Mouse (Mus musculus): ENCODE measurements around the gene Git2. TPM values are rescaled to one million over a fixed set of nuclear protein-coding genes. Genes with fewer than 3 reads are reported as not detected.

Git2 gene
- total RNA-seq, 2 experiments from 2014 or later, result 42.4 to 45.4 TPM

DNA sequence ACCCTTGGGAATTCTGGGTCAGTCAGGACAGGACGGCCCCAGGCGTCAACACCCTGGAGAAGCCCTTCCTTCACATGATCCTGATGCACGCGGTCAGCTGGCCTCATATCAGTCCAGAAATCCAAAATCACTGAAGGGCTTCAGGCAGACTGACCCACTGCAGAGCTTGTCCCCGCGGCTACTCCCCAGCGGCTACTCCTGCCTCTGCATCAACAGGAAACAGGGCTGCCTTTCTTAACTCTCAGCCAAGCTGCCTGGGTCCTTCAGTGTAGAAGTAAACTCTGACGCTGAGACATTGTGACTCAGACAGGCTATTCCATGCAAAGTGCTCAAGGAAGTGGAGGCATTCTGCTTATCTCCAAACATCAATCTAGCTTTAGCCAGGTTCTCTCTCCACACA is 13.3 kb downstream of the Git2 start:
- no peak for DNase-seq

DNA sequence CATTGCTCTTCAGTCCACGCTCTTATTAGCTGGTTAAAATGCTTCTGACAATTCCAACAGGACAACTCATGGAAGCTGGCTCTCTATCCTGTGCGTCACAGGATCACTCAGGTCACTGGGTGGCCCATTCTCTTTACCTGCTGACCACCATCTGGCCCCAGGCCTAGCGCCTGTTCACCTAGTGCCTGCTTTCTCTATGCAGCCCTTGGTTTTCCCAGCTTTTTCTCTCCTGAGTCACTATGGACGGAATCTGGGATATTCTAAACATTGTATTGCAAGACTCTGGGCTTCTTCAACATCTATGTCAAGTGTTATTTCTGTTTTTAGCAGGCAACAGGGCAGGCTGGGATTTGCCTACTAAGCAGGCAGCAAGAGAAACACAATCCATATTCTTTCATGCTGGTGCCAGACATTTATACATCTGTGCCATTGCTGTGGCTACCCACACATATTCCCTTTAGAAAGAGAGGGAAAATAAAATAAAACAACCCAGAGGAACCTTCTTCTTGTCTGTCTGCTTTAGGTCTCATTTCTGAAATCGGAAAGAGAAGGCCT is 15.7 kb downstream of the Git2 start:
- DNase-seq, result no peak

DNA sequence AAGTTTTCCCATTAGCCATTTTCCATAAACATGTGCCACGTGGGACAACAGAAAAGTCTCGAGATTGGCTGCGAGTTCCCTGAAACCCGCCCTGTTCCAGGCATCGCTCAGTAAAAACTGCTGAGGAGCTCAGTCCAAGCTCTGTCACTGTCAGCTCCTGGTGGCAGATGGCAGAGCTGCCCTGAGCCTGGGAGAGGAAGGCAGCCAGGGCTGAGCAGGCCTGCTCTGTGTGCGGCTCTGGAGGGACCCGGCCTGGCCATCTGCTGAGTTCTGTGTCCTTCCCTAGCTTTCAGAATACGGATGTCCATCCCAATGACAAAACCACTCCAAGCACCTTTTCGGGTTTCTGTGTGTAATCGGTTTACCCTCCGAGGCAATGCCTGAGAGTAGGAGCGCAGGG is 21.9 kb downstream of the Git2 start:
- peak; percentile 49 to 54 for DNase-seq

DNA sequence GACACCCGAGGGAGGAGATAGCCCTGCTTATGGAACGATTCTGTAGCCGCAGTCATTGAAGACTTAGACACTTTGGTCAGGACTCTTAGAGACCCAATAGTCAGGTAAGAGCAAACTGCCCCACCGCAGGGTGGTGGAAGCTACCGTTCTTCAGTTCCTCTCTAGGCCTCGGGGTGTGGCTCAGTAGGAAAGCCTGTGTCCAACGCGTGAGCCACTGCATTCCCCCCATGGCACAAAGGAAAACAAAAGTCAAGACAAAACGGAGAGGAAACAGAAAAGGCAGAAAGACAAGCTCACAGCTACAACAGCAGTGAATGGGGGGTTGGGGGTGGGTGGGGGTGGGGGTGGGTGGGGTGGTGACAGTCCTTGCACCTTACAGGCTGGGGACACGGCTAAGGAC is 22.9 kb downstream of the Git2 start:
- DNase-seq, result no peak

DNA sequence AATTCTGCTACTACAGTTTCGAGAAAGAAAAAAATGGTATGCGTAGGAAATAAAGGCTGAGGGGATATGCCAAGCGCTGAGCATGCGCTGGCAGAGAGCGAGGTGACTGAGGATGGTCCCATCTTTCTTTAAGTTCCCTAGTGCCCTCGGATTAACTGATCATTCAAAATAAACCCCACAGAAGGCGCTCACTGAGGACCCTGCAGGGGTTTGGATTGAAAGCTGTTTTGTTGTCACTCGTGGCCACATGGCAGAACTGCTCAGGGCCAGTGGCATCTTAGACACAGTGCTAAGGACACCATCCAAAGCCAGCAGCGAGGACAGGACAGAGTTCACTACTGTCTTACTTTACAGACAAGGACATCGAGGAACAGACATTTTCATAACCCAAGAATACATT is 25.0 kb downstream of the Git2 start:
- DNase-seq, result no peak

DNA sequence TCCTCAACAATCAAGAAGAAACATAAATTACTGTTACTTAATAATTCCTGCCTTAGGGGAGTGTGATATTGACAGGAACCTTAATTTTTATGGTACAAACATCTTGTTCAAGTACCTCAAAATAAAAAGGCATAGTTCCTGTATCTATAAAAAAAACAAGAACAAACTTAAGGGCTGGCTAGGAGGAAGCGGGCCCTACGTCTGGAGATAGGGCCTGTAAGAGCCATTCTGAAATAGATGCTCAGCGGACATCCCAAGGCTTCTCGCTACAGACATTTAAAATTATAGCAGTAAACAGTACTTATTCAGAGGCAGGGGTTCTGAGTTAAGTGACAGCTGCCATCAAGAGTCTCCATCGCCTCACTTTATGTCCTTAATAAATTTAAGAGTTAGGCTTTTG is 27.8 kb downstream of the Git2 start:
- no peak for DNase-seq

DNA sequence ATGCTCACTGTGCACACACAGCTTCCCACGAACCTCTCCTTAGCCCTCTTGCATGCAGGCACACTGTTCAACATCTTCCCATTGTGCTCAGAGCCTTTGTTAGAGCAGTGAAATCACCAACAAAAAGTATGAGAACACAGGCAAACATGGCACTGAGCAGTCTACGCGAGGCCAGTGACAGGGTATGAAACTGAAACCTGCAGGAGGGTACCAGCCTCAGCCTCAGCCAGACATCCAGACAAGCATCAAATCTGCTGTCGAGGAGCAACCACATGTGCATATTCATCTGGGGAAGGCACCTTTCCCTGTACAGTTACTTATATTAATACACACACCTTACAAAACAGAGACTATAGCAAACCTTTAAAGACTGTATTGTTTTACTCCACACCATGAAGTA is 28.4 kb downstream of the Git2 start:
- no peak for DNase-seq

DNA sequence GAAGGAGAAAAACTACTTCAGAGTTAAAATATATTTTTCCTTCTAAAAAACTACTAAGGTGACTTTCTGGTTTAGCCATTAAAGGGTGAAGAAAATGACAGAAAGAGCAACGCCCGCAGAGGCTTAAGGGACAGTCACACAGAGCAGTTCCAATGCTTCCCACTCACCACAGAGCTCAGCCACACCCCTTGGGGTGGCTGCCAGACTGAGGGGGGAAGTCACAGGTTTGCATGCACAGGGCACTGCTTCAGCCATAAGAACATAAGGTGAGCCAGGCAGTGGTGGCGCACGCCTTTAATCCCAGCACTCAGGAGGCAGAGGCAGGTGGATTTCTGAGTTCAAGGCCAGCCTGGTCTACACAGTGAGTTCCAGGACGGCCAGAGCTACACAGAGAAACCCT is 29.7 kb downstream of the Git2 start:
- no peak for DNase-seq

DNA sequence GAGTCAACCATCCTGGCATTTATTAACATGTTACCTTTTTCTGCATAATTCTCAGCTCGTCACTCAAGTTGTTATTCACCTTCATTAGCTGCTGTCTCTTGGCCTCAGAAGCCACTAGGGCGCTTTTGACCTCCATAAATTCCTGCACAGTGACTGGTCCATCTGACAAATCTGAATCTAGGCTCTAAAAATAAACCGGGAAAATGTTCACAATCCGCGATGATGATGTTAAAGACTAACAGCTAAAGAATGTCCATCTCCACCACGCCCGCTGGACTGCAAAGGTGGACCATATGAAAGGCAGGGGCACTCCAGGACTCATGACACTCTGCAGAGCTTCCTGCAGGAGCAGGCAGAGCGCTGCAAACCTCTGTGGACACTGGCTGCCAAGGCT is 31.6 kb downstream of the Git2 start:
- no peak for DNase-seq

DNA sequence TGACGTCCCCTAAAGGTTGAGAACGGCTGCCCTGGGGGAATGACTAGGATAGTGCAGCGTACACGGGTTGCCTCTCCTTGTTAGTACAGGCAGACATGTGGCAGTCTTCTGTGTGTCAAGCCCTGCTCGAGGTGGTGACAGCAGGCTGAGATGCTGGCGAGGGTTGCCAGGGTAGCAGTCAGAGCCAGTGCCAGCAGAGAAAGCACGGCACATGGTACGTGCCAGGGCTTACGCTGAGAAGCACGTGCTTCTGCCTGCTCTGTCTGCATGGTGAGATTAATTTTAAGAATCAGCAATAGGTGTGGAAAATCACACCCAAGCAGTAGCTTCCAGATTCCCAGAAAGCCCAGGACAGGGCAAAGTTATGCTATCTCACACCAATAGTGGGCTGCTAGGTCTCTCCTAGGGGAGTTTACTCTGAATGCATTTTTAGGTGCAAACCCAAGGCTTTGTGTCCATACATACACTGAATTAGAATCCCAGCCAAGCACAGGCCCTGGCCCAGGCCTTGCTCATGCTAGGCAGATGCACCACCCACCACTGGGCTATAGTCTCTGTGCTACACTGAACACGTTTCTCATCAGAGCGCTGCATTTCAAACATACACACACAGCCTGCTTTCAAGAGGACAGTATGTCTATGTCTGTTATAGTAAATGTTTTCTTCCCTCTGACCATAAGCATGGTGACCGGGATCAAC is 32.2 kb downstream of the Git2 start:
- DNase-seq, result peak; percentile 56 to 73

DNA sequence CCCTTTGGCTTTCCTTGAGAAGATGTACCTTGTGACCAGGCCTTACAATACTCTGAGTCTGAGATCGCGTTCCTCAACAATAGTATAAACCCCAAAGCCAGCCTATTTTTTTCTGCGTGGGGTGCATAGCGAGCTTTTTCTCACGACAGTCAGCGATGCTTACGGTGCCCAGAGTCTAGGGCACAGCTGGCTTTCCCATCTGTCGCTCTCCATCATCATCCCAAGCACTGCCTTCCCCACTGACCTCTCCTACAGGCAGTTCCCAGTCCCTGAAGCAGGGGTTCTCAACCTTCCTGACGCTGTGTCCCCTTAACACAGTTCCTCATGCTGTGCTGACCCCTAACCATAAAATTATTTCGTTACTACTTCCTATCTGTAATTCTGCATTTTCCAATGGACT is 32.7 kb downstream of the Git2 start:
- DNase-seq, result no peak

DNA sequence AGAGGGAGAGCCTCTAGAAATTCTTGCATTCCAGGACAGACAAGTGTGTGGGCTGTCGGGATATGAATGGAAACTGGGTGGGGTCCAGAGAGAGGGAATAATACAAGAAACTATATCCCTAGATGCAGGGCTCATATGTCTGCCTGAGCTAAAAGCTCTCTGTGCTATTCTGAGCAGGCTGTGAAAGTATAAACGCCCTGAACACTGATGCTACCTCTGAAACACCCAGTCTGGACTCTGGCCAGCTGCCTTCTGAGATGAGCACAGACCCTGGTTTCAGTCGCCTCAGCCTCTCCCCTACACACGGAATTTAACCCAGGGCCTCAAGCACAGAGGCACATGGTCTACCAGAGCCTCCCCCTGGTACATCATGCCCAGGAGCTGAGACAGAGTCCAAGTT is 34.7 kb downstream of the Git2 start:
- no peak for DNase-seq

DNA sequence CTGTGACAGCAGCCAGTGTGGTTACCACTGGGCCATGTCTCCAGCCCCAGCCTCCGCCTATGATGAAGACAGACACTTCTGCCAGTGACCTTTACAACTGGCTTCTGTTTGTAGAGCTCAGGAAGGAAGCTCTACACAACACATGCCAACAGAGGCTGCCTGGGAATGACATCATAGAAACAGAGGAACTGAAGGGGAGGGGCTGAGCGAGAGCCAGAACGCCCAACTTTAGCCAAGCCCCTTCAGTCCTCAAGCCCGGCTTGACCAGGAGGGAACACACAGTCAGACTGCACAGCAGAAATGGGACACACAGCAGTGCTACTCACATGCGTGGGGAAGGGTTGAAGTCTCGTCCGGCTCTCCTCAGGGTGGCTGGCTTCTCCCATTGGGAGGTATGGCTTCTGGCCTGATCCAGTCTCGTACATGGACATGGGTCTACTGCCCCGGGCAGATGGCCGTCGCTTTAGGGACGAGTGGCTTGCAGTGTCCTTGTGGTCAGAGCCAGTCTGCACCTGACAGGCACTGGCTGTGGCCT is 36.5 kb downstream of the Git2 start:
- no peak for DNase-seq

DNA sequence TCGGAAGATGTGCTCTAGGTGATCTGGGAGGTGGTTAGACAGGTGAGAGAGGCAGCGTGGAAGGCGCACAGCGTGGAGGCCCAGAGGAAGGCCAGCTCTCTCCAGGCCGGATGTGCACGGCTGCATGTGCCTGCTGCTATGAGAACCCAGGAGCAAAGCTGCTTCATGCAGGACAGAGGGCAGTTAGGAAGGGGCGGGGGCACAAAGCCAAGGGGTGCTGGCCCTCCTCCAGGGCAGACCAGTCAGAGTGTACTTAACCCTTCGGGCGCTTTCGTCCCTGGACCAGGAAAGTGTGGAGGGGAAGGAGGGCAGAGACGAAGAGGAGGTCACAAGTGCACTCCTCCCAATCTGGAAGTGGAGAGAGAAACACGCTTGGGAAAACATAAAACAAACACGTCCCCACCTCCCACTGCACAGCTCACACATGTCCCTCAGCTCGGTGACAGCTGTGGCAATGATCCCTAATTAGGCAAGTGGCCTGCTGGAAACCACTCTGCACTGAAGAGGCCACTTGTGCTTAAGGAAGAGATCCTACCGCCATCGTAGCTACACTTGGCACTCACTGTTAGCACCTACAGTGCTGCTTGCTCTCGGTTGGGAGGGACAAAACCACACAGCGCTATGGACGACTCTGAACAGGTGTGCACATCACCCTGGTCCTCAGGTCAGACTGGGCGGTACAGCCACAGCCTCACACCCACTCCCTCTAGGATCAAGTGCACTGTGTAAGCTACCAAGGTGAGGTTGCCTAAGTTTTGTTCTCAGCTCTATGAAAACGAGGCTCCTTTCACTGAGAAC is 38.0 kb downstream of the Git2 start:
- DNase-seq, result no peak

DNA sequence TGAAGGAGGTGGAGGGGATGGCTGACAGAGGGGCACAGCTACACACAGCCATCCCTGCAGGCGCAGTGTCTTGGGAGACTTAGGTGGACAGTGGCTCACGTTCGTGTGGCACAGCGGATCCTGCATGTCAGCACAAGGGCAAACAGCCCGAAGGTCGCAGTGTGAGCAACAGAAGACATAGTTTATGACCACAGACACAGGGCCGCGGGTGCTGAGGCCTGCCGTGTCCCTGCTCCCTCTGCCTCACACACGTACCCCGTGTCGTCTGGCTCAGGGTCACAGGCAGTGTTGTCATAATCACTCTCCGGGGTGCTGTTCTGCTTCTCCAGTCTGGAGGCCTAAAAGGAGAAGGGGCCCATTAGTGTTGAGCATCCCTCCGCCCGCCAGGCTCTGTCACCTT is 41.7 kb downstream of the Git2 start:
- no peak for DNase-seq

DNA sequence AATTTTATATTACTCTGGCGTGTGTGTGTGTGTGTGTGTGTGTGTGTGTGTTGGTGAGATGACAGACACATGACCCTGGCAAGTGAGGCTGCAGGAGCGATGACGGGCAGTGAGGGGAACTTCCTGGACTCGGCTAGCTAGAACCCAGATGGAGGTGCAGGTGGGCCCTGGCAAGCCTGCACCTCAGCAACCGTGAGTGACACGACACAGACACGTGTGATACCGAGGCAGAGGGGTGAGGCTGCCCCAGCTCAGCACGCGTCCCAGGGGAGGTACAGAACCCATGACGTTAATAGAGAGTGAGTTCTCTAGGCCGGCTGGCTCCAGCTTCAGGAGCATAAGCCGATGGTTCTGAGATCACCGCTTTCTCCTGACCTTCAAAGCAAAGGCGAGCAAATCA is 43.3 kb downstream of the Git2 start:
- DNase-seq, result no peak

DNA sequence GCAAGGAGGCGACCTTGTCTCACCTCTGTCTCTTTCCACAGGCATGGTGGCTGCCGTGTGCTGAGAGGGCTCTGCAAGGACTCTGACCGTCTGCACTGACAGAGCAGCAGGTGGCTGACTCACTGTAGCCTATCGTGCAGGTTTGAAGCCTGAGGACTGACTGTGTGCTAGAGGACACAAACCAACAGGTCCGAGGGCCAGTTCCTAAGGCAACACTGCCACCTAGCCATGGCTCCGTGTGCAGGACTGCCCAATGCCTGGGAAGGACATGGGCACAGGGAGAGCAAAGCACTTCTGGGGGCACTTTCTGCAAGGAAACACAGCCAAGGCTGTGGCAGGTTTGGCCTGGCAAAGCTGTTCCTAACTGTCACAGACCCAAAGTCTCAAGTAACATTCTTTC is 43.8 kb downstream of the Git2 start:
- no peak for DNase-seq

DNA sequence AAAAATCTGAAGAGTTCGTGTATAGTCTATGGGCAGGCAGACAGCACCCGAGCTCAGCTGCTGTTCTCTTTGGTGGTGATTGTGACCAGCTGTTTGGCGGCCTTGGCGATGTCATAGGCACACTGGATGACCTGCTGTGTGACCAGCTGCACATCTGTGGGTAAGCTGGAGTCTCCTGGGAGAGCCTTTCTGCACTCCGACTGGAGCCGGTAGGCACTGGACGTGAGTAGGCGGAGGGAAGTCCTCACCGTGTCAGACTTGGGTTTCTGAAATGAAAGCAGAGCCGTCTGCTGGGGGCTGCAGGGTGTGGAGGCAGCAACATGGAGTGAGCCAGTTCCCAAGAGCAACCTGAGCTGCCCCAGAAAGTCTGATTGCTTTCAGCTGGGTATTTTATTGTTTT is 45.2 kb downstream of the Git2 start:
- no peak for DNase-seq

DNA sequence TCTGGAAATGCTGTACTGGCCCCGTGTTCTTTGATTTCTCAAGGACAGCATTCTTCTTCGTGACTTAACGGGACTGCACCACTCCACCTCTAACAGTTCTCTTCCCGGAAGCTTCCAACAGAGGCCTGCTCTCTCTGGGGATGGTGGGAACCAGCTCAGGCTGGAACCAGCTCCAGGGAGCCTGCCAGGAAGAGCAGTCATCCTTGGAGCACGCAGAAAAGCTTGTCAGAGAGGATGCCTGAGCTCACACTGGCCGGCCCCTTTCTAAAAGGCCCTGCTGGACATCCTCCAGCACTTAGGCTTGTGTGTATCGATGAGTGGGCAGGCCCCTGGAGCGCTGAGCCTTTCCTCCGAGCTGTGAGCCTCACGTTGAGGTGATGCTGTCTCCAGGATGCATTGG is 47.2 kb downstream of the Git2 start:
- no peak for DNase-seq

DNA sequence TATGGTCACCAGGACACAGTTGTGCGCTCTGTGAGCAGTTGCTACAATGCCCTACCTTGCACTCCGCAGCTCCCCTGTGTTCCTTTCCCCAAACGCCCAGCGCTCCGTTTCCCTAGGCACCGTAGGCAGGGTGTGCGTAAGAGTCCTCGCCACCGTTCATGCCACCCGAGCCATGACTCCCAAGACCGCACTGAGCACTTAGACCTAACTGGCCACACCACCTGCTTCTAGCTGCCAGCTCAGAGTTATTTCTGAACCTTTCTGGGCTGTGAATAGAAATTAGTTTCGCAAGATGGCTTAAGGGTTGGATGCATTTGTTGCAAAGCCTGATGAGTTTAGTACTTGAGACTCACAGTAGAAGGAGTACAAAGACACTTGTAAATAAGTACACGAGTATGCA is 52.5 kb downstream of the Git2 start:
- no peak for DNase-seq

DNA sequence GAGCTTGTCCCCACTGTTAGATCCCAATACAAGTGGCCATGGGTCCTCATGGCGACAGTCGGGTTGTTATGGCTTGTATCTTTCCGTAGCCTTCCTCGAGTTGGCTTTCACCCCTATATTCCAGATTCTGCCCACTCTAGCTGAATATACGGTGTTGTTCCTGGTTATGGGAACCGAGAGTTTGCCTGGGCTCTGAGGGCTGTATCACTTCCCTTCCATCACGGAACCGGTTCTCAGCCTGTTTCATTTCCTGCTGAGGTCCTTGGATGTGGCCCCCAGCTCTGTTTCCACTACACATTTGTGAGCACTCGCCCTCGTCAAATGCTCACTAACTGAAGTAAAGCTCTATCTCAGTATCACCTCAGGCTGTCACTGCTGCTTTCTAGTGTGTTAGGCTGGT is 53.3 kb downstream of the Git2 start:
- no peak for DNase-seq

DNA sequence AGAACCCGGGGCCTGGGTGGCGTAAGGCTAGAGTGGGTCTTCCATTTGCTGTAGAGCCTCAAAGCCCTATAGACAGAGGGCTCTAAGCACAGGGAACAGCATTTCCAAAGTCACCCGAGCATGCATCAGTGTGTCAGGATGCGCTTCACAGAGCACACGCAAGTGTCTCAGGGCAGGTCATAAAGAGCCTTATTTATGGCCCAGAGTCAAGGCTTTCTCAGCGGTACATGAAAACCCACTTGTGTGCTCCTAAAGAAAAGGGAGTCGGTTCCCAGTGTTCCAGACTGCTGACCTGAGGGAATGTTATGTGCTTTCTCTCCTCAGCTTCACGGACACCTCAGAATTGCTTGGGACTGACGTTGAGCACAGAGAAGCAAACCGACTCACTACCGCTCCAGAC is 54.5 kb downstream of the Git2 start:
- DNase-seq, result no peak

DNA sequence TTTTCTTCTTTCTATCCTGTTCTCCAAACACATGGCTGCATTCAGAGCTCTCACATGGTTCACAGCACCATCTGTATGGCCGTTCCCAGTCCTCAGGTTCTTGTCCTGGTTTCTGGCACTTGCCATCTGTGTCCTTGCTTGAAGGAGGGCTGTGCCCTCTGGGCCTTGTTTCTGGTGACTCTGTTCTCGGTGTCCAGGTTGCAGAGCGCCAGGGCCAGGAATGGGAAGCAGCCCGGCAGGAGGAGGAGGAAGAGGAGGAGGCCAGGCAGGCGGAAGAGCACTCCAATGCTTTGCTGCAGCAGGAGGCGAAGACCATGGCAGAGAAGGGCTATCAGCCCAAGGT is 55.4 kb downstream of the Git2 start:
- DNase-seq, result no peak
